Mouse (Mus musculus): ENCODE data around the gene Asf1b.
"Not testable (repeated sequence)": the region's sequence is repeated elsewhere in the genome, so short reads cannot be mapped to it uniquely, and the experiment has no call there.

Gene Asf1b

GRCm38 (mm10) chr8:83995973-83996372 is 40.7 kb downstream of the Asf1b start:
- DNase-seq (ENCODE audit: low read depth, low spot score): no peak

- DNase-seq (ENCODE audit: low read depth, low spot score): peak; percentile 54
Measured at GRCm38 (mm10) chr8:83996567-83997505, 41.5 kb downstream of the Asf1b start.

- no peak for DNase-seq (ENCODE audit: low read depth, low spot score)
Measured at GRCm38 (mm10) chr8:83997511-83998141, 42.3 kb downstream of the Asf1b start, which contains the start of gene Samd1. Samd1 (plus strand) TSS chr8:83997672.

- no peak for DNase-seq (ENCODE audit: low read depth, low spot score)
Measured at GRCm38 (mm10) chr8:83998231-83999056, 43.1 kb downstream of the Asf1b start.

GRCm38 (mm10) chr8:83999057-83999705 is 43.9 kb downstream of the Asf1b start:
- DNase-seq (ENCODE audit: low read depth, low spot score): no peak

- no peak for DNase-seq (ENCODE audit: low read depth, low spot score)
Measured at GRCm38 (mm10) chr8:83999825-84000224, 44.5 kb downstream of the Asf1b start.

- no peak for DNase-seq (ENCODE audit: low read depth, low spot score)
Measured at GRCm38 (mm10) chr8:84001281-84002000, 46.1 kb downstream of the Asf1b start, which contains the start of gene 1700067K01Rik. 1700067K01Rik (plus strand) TSS chr8:84001502.

- DNase-seq (ENCODE audit: low read depth, low spot score): no peak
Measured at GRCm38 (mm10) chr8:84002957-84003611, 47.8 kb downstream of the Asf1b start.

GRCm38 (mm10) chr8:84003612-84004246 is 48.4 kb downstream of the Asf1b start:
- no peak for DNase-seq (ENCODE audit: low read depth, low spot score)

- peak; percentile 73 for DNase-seq (ENCODE audit: low read depth, low spot score)
Measured at GRCm38 (mm10) chr8:84004533-84005201, 49.4 kb downstream of the Asf1b start.

GRCm38 (mm10) chr8:84005502-84005901 is 50.2 kb downstream of the Asf1b start:
- not testable (repeated sequence) for DNase-seq (ENCODE audit: low read depth, low spot score)

GRCm38 (mm10) chr8:84008362-84008761 is 53.1 kb downstream of the Asf1b start:
- DNase-seq (ENCODE audit: low read depth, low spot score): no peak

- peak; percentile 63 for DNase-seq (ENCODE audit: low read depth, low spot score)
Measured at GRCm38 (mm10) chr8:84009876-84010275, 54.6 kb downstream of the Asf1b start.

GRCm38 (mm10) chr8:84010625-84011611 is 55.6 kb downstream of the Asf1b start:
- no peak for DNase-seq (ENCODE audit: low read depth, low spot score)

GRCm38 (mm10) chr8:84011705-84012498 is 56.6 kb downstream of the Asf1b start, which contains the start of gene 2210011C24Rik:
2210011C24Rik (minus strand) TSS chr8:84012171.
- no peak for DNase-seq (ENCODE audit: low read depth, low spot score)

- no peak for DNase-seq (ENCODE audit: low read depth, low spot score)
Measured at GRCm38 (mm10) chr8:84012499-84013165, 57.3 kb downstream of the Asf1b start.

Data from retina, adult 2 months (tissue).